Mouse (Mus musculus): ENCODE measurements around the gene Col18a1.

Gene Col18a1

GRCm38 (mm10) chr10:77182804-77183331, 16.5 kb upstream of the Col18a1 start:
- DNase-seq (ENCODE audit: low spot score) = no peak

- no peak for DNase-seq (ENCODE audit: low spot score)
These were observed 13.8 kb upstream of the Col18a1 start for GRCm38 (mm10) chr10:77180110-77180509.

- no peak for DNase-seq (ENCODE audit: low spot score)
These were observed 12.3 kb upstream of the Col18a1 start for GRCm38 (mm10) chr10:77178691-77179090.

GRCm38 (mm10) chr10:77170400-77170799, 4.1 kb upstream of the Col18a1 start:
- DNase-seq (ENCODE audit: low spot score) = no peak

GRCm38 (mm10) chr10:77165318-77165945, 916 bp downstream of the Col18a1 start:
- no peak for DNase-seq (ENCODE audit: low spot score)

GRCm38 (mm10) chr10:77164437-77165052, 1.8 kb downstream of the Col18a1 start:
- no peak for DNase-seq (ENCODE audit: low spot score)

GRCm38 (mm10) chr10:77164041-77164436, 2.3 kb downstream of the Col18a1 start:
- no peak for DNase-seq (ENCODE audit: low spot score)

- DNase-seq (ENCODE audit: low spot score) = no peak
These were observed 2.9 kb downstream of the Col18a1 start for GRCm38 (mm10) chr10:77163392-77163977.

GRCm38 (mm10) chr10:77159573-77159972, 6.8 kb downstream of the Col18a1 start:
- DNase-seq (ENCODE audit: low spot score) = no peak

GRCm38 (mm10) chr10:77158948-77159347, 7.4 kb downstream of the Col18a1 start:
- no peak for DNase-seq (ENCODE audit: low spot score)

GRCm38 (mm10) chr10:77157245-77158019, 8.9 kb downstream of the Col18a1 start:
- DNase-seq (ENCODE audit: low spot score) = no peak

- DNase-seq (ENCODE audit: low spot score) = no peak
These were observed 14.1 kb downstream of the Col18a1 start for GRCm38 (mm10) chr10:77152178-77152621.

- DNase-seq (ENCODE audit: low spot score) = no peak
These were observed 14.8 kb downstream of the Col18a1 start for GRCm38 (mm10) chr10:77151551-77152002.

GRCm38 (mm10) chr10:77150947-77151521, 15.3 kb downstream of the Col18a1 start:
- no peak for DNase-seq (ENCODE audit: low spot score)

- no peak for DNase-seq (ENCODE audit: low spot score)
These were observed 16.3 kb downstream of the Col18a1 start for GRCm38 (mm10) chr10:77150016-77150415.

- no peak for DNase-seq (ENCODE audit: low spot score)
These were observed 18.8 kb downstream of the Col18a1 start for GRCm38 (mm10) chr10:77147545-77147944.

- no peak for DNase-seq (ENCODE audit: low spot score)
These were observed 19.4 kb downstream of the Col18a1 start for GRCm38 (mm10) chr10:77146901-77147463.

- DNase-seq (ENCODE audit: low spot score) = no peak
These were observed 20.4 kb downstream of the Col18a1 start for GRCm38 (mm10) chr10:77145946-77146345.

- no peak for DNase-seq (ENCODE audit: low spot score)
These were observed 22.0 kb downstream of the Col18a1 start for GRCm38 (mm10) chr10:77144372-77144771.

- DNase-seq (ENCODE audit: low spot score) = no peak
These were observed 24.0 kb downstream of the Col18a1 start for GRCm38 (mm10) chr10:77142328-77142727.

GRCm38 (mm10) chr10:77138304-77138703, 28.0 kb downstream of the Col18a1 start:
- no peak for DNase-seq (ENCODE audit: low spot score)

- no peak for DNase-seq (ENCODE audit: low spot score)
These were observed 30.1 kb downstream of the Col18a1 start for GRCm38 (mm10) chr10:77136205-77136604.

All from layer of hippocampus, adult 11-12 months (tissue).